Mouse (Mus musculus) hindbrain, embryonic 14.5 days (tissue): ENCODE measurements around the gene Lypd6. TPM values are rescaled to one million over a fixed set of nuclear protein-coding genes. Genes with fewer than 3 reads are reported as not detected.

ENCODE experiments used
- ATAC-seq: fragments of 200-750 bp; cut with Nextera tagmentation; 2 replicates; pipeline ENCODE4 v1.8.0; 2017; ENCODE audit warnings: moderate number of reproducible peaks, mild to moderate bottlenecking, moderate TSS enrichment, moderate library complexity; ENCODE audit not compliant: low FRiP score
- DNase-seq: peaks from one replicate; pipeline ENCODE4 v3.0.0-alpha.2; 2015; ENCODE audit warnings: low spot score
- H3K27ac ChIP-seq: fragments of 300-500 bp; sonication (generic); 2 replicates; pipeline ENCODE4 v1.5.1; 2014; ENCODE audit warnings: mild to moderate bottlenecking, moderate library complexity
- H3K27me3 ChIP-seq: fragments of 300-500 bp; sonication (generic); 2 replicates; pipeline ENCODE4 v1.6.1; 2014; ENCODE audit warnings: mild to moderate bottlenecking, low read length, mixed read lengths; ENCODE audit not compliant: control insufficient read depth, insufficient read depth
- H3K36me3 ChIP-seq: fragments of 300-500 bp; sonication (generic); replicated peaks from 2 replicates; pipeline ENCODE4 v1.6.1; 2014; ENCODE audit not compliant: control insufficient read depth, insufficient read depth
- H3K4me1 ChIP-seq: fragments of 300-500 bp; sonication (generic); replicated peaks from 2 replicates; pipeline ENCODE4 v1.6.1; 2014; ENCODE audit warnings: antibody characterized with exemption, low read length, mixed read lengths; ENCODE audit not compliant: control insufficient read depth, insufficient read depth
- H3K4me2 ChIP-seq: fragments of 300-500 bp; sonication (generic); replicated peaks from 2 replicates; pipeline ENCODE4 v1.6.1; 2014; ENCODE audit warnings: mild to moderate bottlenecking, moderate library complexity
- H3K4me3 ChIP-seq: fragments of 300-500 bp; sonication (generic); replicated peaks from 2 replicates; pipeline ENCODE4 v1.5.1; 2014; ENCODE audit warnings: mild to moderate bottlenecking, low read length
- H3K9ac ChIP-seq: fragments of 300-500 bp; sonication (generic); 2 replicates; pipeline ENCODE4 v1.6.1; 2014
- H3K9me3 ChIP-seq: fragments of 300-500 bp; sonication (generic); 2 replicates; pipeline ENCODE4 v1.6.1; 2016; ENCODE audit warnings: low read length; ENCODE audit not compliant: control insufficient read depth
- WGBS: fragments of 180-500 bp; shearing (Covaris S2); extraction: QIAGEN DNeasy Blood & Tissue Kit; methylation state at CpG from one replicate; pipeline ENCODE4 v1.1.7; 2014; 5-methylcytosine and 5-hydroxymethylcytosine counted together
- polyA plus RNA-seq: library from polyadenylated mRNA; unstranded; fragments of >200 nt; fragmentation: Nextera tagmentation; extraction: Ambion mirVana; gene quantifications from 2 replicates; pipeline ENCODE4 v1.2.1, GENCODE M21; 2014

Gene Lypd6
- polyA plus RNA-seq, 1 experiment from 2014 or later = 10.7 TPM

- Histone ChIP-seq H3K27me3 (no peaks in the 10 kb centered on the region), H3K27ac (no peak overlapping the region), H3K4me1 (no peaks in the 10 kb centered on the region), H3K9me3 (no peaks in the 10 kb centered on the region), H3K4me3 (no peak overlapping the region), H3K36me3 (no peaks in the 10 kb centered on the region), H3K4me2 (no peak overlapping the region), H3K9ac (no peak overlapping the region)
- DNase-seq = no peak
- ATAC-seq = no peak
- WGBS = 59% methylated on average over 8 of the region's 8 CpGs
These were observed 167.3 kb downstream of the Lypd6 start for GRCm38 (mm10) chr2:50233491-50233890.

Other genes with a start within 250 kb of the Lypd6 start
- 130 and 138 TPM in 2 replicates for gene Mmadhc, start 230.4 kb downstream of the Lypd6 start, polyA plus RNA-seq